Mouse (Mus musculus): Measurements from ENCODE around the gene Cd52.

Gene Cd52

GRCm38 (mm10) chr4:134052560-134052959 is 42.3 kb downstream of the Cd52 start:
- DNase-seq (ENCODE audit: low spot score in 2 of 2) = no peak

- DNase-seq (ENCODE audit: low spot score in 2 of 2) = no peak
These were observed 43.0 kb downstream of the Cd52 start for GRCm38 (mm10) chr4:134051912-134052311.

- DNase-seq (ENCODE audit: low spot score in 2 of 2) = no peak
These were observed 47.2 kb downstream of the Cd52 start for GRCm38 (mm10) chr4:134047648-134048047.

- DNase-seq (ENCODE audit: low spot score in 2 of 2) = peak; percentile 23 to 27
These were observed 51.8 kb downstream of the Cd52 start for GRCm38 (mm10) chr4:134043041-134043440.

- peak in 1 of 2 experiments; percentile 27 for DNase-seq (ENCODE audit: low spot score in 2 of 2)
These were observed 53.4 kb downstream of the Cd52 start for GRCm38 (mm10) chr4:134041317-134042123.

- peak; percentile 57 to 66 for DNase-seq (ENCODE audit: low spot score in 2 of 2)
These were observed 58.9 kb downstream of the Cd52 start for GRCm38 (mm10) chr4:134035953-134036352.

Measured in spleen, postnatal 36 days (tissue).